Mouse (Mus musculus): Measurements from ENCODE around the gene Rnf224.

- TF ChIP-seq CTCF (IDR thresholded peaks at IDR 0.05; ENCODE audit: borderline replicate concordance, extremely low read depth, insufficient read depth, insufficient read length) (no peak), POLR2A (IDR thresholded peaks at IDR 0.05; ENCODE audit: borderline replicate concordance, extremely low read depth, insufficient read depth, insufficient read length, poor library complexity, severe bottlenecking) (no peak)
Observed at GRCm38 (mm10) chr2:25197946-25198345, 38.6 kb downstream of the Rnf224 start.

Measured in brain, embryonic 14.5 days (tissue).